Mouse (Mus musculus): ENCODE measurements at regions not wholly inside any gene's neighbourhood (a gene's known extent, or its start where the extent isn't known, plus 50 kb on each side); places are given as distances from the start of the nearest gene placed in this dataset.

DNA sequence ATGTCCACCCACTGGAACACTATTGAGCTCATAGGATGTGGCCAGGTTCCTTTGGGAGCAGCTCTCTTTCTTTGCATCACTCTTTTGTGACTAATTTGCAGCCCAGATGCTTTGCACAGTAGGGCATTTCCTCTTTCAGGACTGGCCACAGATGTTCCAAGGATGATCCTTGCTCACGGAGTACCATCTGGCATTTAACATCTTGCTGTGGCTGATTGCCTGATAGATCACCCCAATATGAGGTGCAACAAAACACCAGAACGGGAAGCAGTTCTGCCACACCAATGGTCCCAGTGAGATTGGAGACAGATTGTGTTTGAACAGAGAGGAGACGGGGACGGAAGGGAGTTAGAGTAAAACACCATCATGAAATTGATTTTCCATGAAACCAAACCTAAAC lies 423.0 kb downstream of the Rwdd3 start:
- Histone ChIP-seq H3K36me3 (replicated peaks) (no peaks in the 10 kb centered on the region), H3K4me1 (ENCODE audit: insufficient read depth, low read depth, low read length) (no peaks in the 10 kb centered on the region), H3K27me3 (ENCODE audit: insufficient read depth, low read length) (no peaks in the 10 kb centered on the region), H3K9me3 (replicated peaks) (peaks cover 31% of the 10 kb centered on the region), H3K4me3 (ENCODE audit: low read depth, low read length) (no peak overlapping the region)
- ATAC-seq (ENCODE audit: extremely low read depth, insufficient number of reproducible peaks, low FRiP score, poor library complexity, severe bottlenecking) (no peak), DNase-seq (ENCODE audit: low spot score) (no peak)
- TF ChIP-seq GATA2 (IDR thresholded peaks at IDR 0.05; ENCODE audit: borderline replicate concordance, low read depth, low read length) (no peak), CTCF (IDR thresholded peaks at IDR 0.05; ENCODE audit: low read depth, low read length) (no peak), TAL1 (conservative IDR thresholded peaks at IDR 0.05; ENCODE audit: low read depth, low read length) (no peak), GATA1 (IDR thresholded peaks at IDR 0.05; ENCODE audit: borderline replicate concordance, low read length) (no peak), POLR2AphosphoS5 (IDR thresholded peaks at IDR 0.05; ENCODE audit: insufficient replicate concordance, low read depth, low read length) (no peak)

DNA sequence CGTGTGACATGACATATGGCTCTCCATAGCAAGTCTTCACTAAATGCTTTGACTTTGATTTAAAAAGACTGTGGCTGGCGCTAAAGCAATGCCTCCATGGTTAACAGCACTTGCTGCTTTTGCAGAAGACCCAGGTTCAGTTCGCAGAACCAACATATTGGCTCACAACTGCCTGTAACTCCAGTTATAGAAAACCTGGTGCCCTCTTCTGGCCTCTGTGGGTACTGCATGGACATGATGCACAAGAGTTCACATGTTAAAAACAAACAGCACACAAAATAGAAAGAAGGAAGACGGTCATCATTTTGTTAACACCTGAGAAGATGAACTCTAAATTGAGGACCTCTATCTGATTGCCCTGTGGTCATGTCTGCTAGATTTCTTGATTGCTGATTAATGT lies 423.8 kb downstream of the Rwdd3 start:
- Histone ChIP-seq H3K4me1 (ENCODE audit: insufficient read depth, low read depth, low read length) (no peaks in the 10 kb centered on the region), H3K27me3 (ENCODE audit: insufficient read depth, low read length) (no peaks in the 10 kb centered on the region), H3K4me3 (ENCODE audit: low read depth, low read length) (no peak overlapping the region), H3K36me3 (replicated peaks) (no peaks in the 10 kb centered on the region), H3K9me3 (replicated peaks) (peaks cover 31% of the 10 kb centered on the region)
- no peak for DNase-seq (ENCODE audit: low spot score)
- no peak for ATAC-seq (ENCODE audit: extremely low read depth, insufficient number of reproducible peaks, low FRiP score, poor library complexity, severe bottlenecking)
- TF ChIP-seq GATA2 (IDR thresholded peaks at IDR 0.05; ENCODE audit: borderline replicate concordance, low read depth, low read length) (no peak), POLR2AphosphoS5 (IDR thresholded peaks at IDR 0.05; ENCODE audit: insufficient replicate concordance, low read depth, low read length) (no peak), CTCF (IDR thresholded peaks at IDR 0.05; ENCODE audit: low read depth, low read length) (no peak), TAL1 (conservative IDR thresholded peaks at IDR 0.05; ENCODE audit: low read depth, low read length) (no peak), GATA1 (IDR thresholded peaks at IDR 0.05; ENCODE audit: borderline replicate concordance, low read length) (no peak)

DNA sequence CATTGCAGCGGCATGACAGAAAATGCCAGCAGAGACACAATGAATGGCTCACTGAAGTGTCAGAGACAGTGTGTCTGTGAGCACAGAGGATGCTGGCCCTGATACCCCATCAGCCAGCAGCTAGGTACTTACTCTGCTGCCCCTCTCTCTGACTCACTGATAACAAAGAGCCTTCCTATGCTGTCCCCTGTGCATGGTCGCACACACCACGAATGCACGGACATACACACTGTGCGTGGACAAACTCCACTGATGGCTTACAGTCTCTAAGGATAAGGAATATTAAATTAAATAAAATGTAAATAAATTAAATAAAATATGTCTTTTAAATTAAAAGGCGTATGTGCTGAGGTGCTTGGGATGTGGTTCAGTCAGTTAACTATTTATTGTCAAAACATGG lies 438.2 kb downstream of the Rwdd3 start:
- no peaks in the 10 kb centered on the region for H3K36me3 ChIP-seq (replicated peaks)
- H3K4me1 ChIP-seq (ENCODE audit: insufficient read depth, low read depth, low read length) = no peaks in the 10 kb centered on the region
- no peaks in the 10 kb centered on the region for H3K27me3 ChIP-seq (ENCODE audit: insufficient read depth, low read length)
- peaks cover 15% of the 10 kb centered on the region for H3K9me3 ChIP-seq (replicated peaks)
- DNase-seq (ENCODE audit: low spot score) = no peak
- ATAC-seq (ENCODE audit: extremely low read depth, insufficient number of reproducible peaks, low FRiP score, poor library complexity, severe bottlenecking) = no peak
- TF ChIP-seq CTCF (IDR thresholded peaks at IDR 0.05; ENCODE audit: low read depth, low read length) = no peak
- TF ChIP-seq GATA1 (IDR thresholded peaks at IDR 0.05; ENCODE audit: borderline replicate concordance, low read length) = no peak
- no peak for TF ChIP-seq TAL1 (conservative IDR thresholded peaks at IDR 0.05; ENCODE audit: low read depth, low read length)
- TF ChIP-seq GATA2 (IDR thresholded peaks at IDR 0.05; ENCODE audit: borderline replicate concordance, low read depth, low read length) = no peak
- TF ChIP-seq POLR2AphosphoS5 (IDR thresholded peaks at IDR 0.05; ENCODE audit: insufficient replicate concordance, low read depth, low read length) = no peak
- no peak overlapping the region for H3K4me3 ChIP-seq (ENCODE audit: low read depth, low read length)

DNA sequence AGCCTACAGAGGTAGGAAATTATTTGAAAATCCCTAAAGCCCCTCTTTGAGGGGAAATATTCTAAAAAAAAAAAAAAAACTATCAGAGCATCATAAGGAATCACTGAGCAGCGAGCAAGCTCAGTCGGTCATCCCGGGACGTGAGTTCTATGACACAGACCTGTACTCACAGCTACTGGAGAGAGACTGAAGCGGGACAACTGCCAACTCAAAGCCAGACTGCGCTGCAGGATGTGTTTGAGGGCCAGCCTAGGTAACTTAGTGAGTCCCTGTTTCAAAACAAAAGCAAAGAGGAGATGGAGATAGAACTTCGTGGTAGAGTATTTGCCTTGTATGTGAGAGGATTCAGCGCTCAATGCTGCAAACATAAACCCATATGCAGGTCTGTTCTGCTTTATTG lies 439.1 kb downstream of the Rwdd3 start:
- no peak for ATAC-seq (ENCODE audit: extremely low read depth, insufficient number of reproducible peaks, low FRiP score, poor library complexity, severe bottlenecking)
- H3K9me3 ChIP-seq (replicated peaks) = peaks cover 15% of the 10 kb centered on the region

DNA sequence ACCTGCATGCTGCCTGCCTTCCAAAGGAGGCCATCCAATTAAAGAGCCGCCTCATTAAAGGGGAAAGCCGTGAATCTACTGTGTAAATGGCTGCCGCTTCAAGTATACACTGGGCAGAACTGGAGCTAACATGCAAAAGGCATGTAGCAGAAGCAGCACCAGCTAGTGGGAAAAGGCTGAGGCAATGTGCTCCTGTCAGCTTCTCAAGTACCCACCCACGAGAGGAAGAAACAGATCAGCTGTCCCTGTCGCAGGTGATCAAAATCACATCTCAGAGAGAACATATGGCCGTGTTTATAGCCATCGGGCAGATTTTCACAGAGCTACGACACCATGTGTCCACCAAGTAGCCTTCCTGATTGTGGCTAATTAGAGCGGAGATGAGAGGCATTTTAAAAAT lies 440.2 kb downstream of the Rwdd3 start:
- no peaks in the 10 kb centered on the region for H3K4me1 ChIP-seq (ENCODE audit: insufficient read depth, low read depth, low read length)
- H3K27me3 ChIP-seq (ENCODE audit: insufficient read depth, low read length) = no peaks in the 10 kb centered on the region
- no peak for DNase-seq (ENCODE audit: low spot score)
- no peak for ATAC-seq (ENCODE audit: extremely low read depth, insufficient number of reproducible peaks, low FRiP score, poor library complexity, severe bottlenecking)
- peaks cover 22% of the 10 kb centered on the region for H3K9me3 ChIP-seq (replicated peaks)
- no peaks in the 10 kb centered on the region for H3K36me3 ChIP-seq (replicated peaks)
- H3K4me3 ChIP-seq (ENCODE audit: low read depth, low read length) = no peak overlapping the region
- no peak for TF ChIP-seq CTCF (IDR thresholded peaks at IDR 0.05; ENCODE audit: low read depth, low read length)
- no peak for TF ChIP-seq GATA1 (IDR thresholded peaks at IDR 0.05; ENCODE audit: borderline replicate concordance, low read length)
- no peak for TF ChIP-seq TAL1 (conservative IDR thresholded peaks at IDR 0.05; ENCODE audit: low read depth, low read length)
- TF ChIP-seq POLR2AphosphoS5 (IDR thresholded peaks at IDR 0.05; ENCODE audit: insufficient replicate concordance, low read depth, low read length) = no peak
- TF ChIP-seq GATA2 (IDR thresholded peaks at IDR 0.05; ENCODE audit: borderline replicate concordance, low read depth, low read length) = no peak

More for the DNA sequence above, 439.1 kb downstream of the Rwdd3 start:
- no peaks in the 10 kb centered on the region for H3K27me3 ChIP-seq (ENCODE audit: insufficient read depth, low read length)
- no peak overlapping the region for H3K4me3 ChIP-seq (ENCODE audit: low read depth, low read length)
- TF ChIP-seq GATA1 (IDR thresholded peaks at IDR 0.05; ENCODE audit: borderline replicate concordance, low read length) (no peak), GATA2 (IDR thresholded peaks at IDR 0.05; ENCODE audit: borderline replicate concordance, low read depth, low read length) (no peak), CTCF (IDR thresholded peaks at IDR 0.05; ENCODE audit: low read depth, low read length) (no peak), TAL1 (conservative IDR thresholded peaks at IDR 0.05; ENCODE audit: low read depth, low read length) (no peak)
- no peaks in the 10 kb centered on the region for H3K36me3 ChIP-seq (replicated peaks)
- H3K4me1 ChIP-seq (ENCODE audit: insufficient read depth, low read depth, low read length) = no peaks in the 10 kb centered on the region
- no peak for DNase-seq (ENCODE audit: low spot score)

DNA sequence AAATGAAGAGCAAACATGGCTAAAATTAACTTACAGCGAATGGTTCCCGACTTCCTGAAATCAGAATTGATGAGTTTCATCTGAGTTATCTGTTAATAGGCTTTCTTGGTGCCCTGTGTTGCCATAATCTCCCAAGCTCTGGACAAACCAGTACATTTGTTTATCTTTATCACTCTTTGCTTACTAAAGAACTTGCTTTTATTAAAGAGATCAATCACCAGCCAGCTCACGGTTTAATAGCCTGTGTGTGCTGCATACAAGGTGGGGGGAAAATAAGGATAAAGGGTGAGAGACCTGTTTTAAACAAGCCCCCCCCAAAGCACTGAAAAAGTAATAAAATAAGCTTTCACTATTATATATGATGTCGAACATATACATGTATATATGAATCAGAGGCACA lies 441.3 kb downstream of the Rwdd3 start:
- TF ChIP-seq POLR2AphosphoS5 (IDR thresholded peaks at IDR 0.05; ENCODE audit: insufficient replicate concordance, low read depth, low read length) = no peak
- no peak for TF ChIP-seq GATA1 (IDR thresholded peaks at IDR 0.05; ENCODE audit: borderline replicate concordance, low read length)
- TF ChIP-seq CTCF (IDR thresholded peaks at IDR 0.05; ENCODE audit: low read depth, low read length) = no peak
- no peak for TF ChIP-seq GATA2 (IDR thresholded peaks at IDR 0.05; ENCODE audit: borderline replicate concordance, low read depth, low read length)
- no peak for TF ChIP-seq TAL1 (conservative IDR thresholded peaks at IDR 0.05; ENCODE audit: low read depth, low read length)
- no peaks in the 10 kb centered on the region for H3K27me3 ChIP-seq (ENCODE audit: insufficient read depth, low read length)
- ATAC-seq (ENCODE audit: extremely low read depth, insufficient number of reproducible peaks, low FRiP score, poor library complexity, severe bottlenecking) = no peak
- peaks cover 26% of the 10 kb centered on the region for H3K9me3 ChIP-seq (replicated peaks)
- DNase-seq (ENCODE audit: low spot score) = no peak
- H3K4me3 ChIP-seq (ENCODE audit: low read depth, low read length) = no peak overlapping the region
- H3K36me3 ChIP-seq (replicated peaks) = no peaks in the 10 kb centered on the region
- H3K4me1 ChIP-seq (ENCODE audit: insufficient read depth, low read depth, low read length) = no peaks in the 10 kb centered on the region
